Mouse (Mus musculus) spleen, adult 2 months (tissue): ENCODE measurements around the gene Rhobtb3.

ENCODE experiments used
- CTCF ChIP-seq: fragments of 200-500 bp; IDR thresholded peaks from 2 replicates; pipeline ENCODE4 v1.5.1; 2011; ENCODE audit warnings: mild to moderate bottlenecking, inconsistent platforms; ENCODE audit not compliant: insufficient read depth, insufficient read length, insufficient replicate concordance; ENCODE audit errors: extremely low read depth
- POLR2A ChIP-seq: fragments of 200-500 bp; IDR thresholded peaks from 2 replicates; pipeline ENCODE4 v1.6.1; 2011; ENCODE audit warnings: low read depth, low read length, inconsistent platforms

- TF ChIP-seq CTCF (no peak), POLR2A (no peak)
Observed at GRCm38 (mm10) chr13:75859264-75859844, 84.4 kb downstream of the Rhobtb3 start.
